Mouse (Mus musculus) embryonic facial prominence, embryonic 14.5 days (tissue): Measurements from ENCODE around the gene Pigu. TPM values are rescaled to one million over a fixed set of nuclear protein-coding genes. Genes with fewer than 3 reads are reported as not detected.

Source experiments
- ATAC-seq: fragments of 200-750 bp; cut with Nextera tagmentation; 2 replicates; pipeline ENCODE4 v1.8.0; 2017; ENCODE audit warnings: low read depth, moderate number of reproducible peaks, moderate TSS enrichment
- DNase-seq: peaks from one replicate; pipeline ENCODE4 v3.0.0-alpha.2; 2015; ENCODE audit warnings: low spot score
- H3K27ac ChIP-seq: fragments of 300-500 bp; sonication (generic); replicated peaks from 2 replicates; pipeline ENCODE4 v1.5.1; 2014; ENCODE audit warnings: low read depth, mild to moderate bottlenecking, low read length, moderate library complexity
- H3K27me3 ChIP-seq: fragments of 300-500 bp; sonication (generic); replicated peaks from 2 replicates; pipeline ENCODE4 v1.6.1; 2014; ENCODE audit warnings: low read length; ENCODE audit not compliant: control insufficient read depth, insufficient read depth
- H3K36me3 ChIP-seq: fragments of 300-500 bp; sonication (generic); 2 replicates; pipeline ENCODE4 v1.6.1; 2014; ENCODE audit warnings: low read length, mixed read lengths; ENCODE audit not compliant: control insufficient read depth, insufficient read depth
- H3K4me1 ChIP-seq: fragments of 300-500 bp; sonication (generic); 2 replicates; pipeline ENCODE4 v1.6.1; 2014; ENCODE audit warnings: antibody characterized with exemption, low read length; ENCODE audit not compliant: control insufficient read depth, insufficient read depth
- H3K4me2 ChIP-seq: fragments of 300-500 bp; sonication (generic); 2 replicates; pipeline ENCODE4 v1.6.1; 2014; ENCODE audit warnings: low read depth, mild to moderate bottlenecking, low read length, moderate library complexity, mixed read lengths
- H3K4me3 ChIP-seq: fragments of 300-500 bp; sonication (generic); 2 replicates; pipeline ENCODE4 v1.5.1; 2014; ENCODE audit warnings: low read depth, mild to moderate bottlenecking, low read length
- H3K9ac ChIP-seq: fragments of 300-500 bp; sonication (generic); 2 replicates; pipeline ENCODE4 v1.6.1; 2014; ENCODE audit warnings: low read depth, mild to moderate bottlenecking, low read length, moderate library complexity, mixed read lengths
- H3K9me3 ChIP-seq: fragments of 300-500 bp; sonication (generic); 2 replicates; pipeline ENCODE4 v1.6.1; 2016; ENCODE audit warnings: low read length; ENCODE audit not compliant: control insufficient read depth
- WGBS: fragments of 180-500 bp; shearing (Covaris S2); extraction: QIAGEN DNeasy Blood & Tissue Kit; methylation state at CpG from one replicate; pipeline ENCODE4 v1.1.7; 2014; 5-methylcytosine and 5-hydroxymethylcytosine counted together
- polyA plus RNA-seq: library from polyadenylated mRNA; unstranded; fragments of >200 nt; fragmentation: Nextera tagmentation; extraction: Ambion mirVana; gene quantifications from 2 replicates; pipeline ENCODE4 v1.2.1, GENCODE M21; 2014

Pigu gene
- polyA plus RNA-seq, 1 experiment from 2014 or later, result 43.7 TPM

DNA sequence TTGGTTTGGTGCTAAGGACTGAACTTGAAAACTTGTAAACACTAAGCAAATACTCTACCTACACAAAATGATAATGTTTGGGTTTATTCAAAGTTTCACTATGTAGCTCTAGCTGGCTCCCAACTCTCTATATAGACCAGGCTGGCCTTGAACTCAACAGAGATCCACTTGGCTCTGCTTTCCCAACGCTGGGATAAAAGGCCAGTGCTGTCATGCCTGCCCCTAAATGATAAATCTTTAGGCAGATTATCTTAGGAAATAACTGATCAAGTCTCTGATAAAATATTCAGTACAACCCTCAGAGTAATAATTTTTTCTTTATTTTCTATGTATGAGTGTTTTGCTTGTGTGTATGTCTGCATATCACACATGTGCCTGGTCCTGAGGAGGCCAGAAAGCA is 10.6 kb downstream of the Pigu start:
- Histone ChIP-seq H3K9me3 (no peaks in the 10 kb centered on the region), H3K4me3 (no peak overlapping the region), H3K9ac (no peak overlapping the region), H3K36me3 (peaks cover 22% of the 10 kb centered on the region), H3K27ac (no peak overlapping the region), H3K4me2 (no peak overlapping the region), H3K4me1 (no peaks in the 10 kb centered on the region), H3K27me3 (no peaks in the 10 kb centered on the region)
- 78% methylated on average over 1 of the region's 1 CpGs for WGBS
- ATAC-seq, result no peak
- DNase-seq, result no peak

DNA sequence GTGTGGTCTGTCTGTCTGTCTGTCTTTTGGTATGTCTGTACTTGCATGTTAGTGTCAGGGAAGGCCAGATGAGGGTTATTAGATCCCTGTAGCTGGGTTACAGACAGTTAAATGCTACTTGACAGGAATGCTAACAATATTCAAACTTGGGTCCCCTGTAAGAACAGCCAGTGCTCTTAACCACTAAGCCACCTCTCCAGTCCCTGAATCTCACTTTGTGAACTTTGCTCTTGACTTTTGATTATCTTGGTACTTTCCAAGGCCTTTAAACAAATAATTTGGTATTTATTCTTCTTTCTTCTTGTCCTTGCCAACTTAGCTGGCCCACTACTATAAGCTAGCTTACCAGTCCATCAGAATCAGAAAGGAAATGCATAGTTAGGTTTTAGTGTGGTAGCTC is 17.1 kb downstream of the Pigu start:
- no peak for ATAC-seq
- DNase-seq, result no peak

DNA sequence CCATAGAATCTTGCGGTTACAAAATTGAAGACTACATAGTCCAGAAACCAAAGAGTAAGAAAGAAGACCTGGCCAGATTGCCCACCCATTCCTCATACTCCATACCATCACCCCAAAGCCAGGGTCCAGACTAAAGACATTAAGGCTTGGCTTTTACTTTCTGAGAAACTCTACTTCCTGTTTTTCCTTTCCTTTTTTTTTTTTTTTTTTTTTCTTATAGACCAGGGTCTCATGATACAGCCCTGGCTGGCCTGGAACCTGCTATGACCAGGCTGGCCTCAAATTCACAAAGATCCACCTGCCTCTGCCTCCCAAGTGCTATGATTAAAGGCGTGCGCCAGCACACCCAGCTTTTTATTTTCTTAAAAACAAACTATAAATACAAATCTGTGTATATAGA is 21.0 kb downstream of the Pigu start:
- WGBS, result 95% methylated on average over 3 of the region's 3 CpGs
- Histone ChIP-seq H3K4me3 (no peak overlapping the region), H3K27ac (no peak overlapping the region), H3K9ac (no peak overlapping the region), H3K4me2 (no peak overlapping the region), H3K4me1 (no peaks in the 10 kb centered on the region), H3K27me3 (no peaks in the 10 kb centered on the region), H3K36me3 (peaks cover 33% of the 10 kb centered on the region), H3K9me3 (no peaks in the 10 kb centered on the region)
- DNase-seq (no peak), ATAC-seq (no peak)

More for the DNA sequence above, 17.1 kb downstream of the Pigu start:
- no peak overlapping the region for H3K4me2 ChIP-seq
- no peaks in the 10 kb centered on the region for H3K9me3 ChIP-seq
- H3K9ac ChIP-seq, result no peak overlapping the region
- H3K27me3 ChIP-seq, result no peaks in the 10 kb centered on the region
- no peak overlapping the region for H3K4me3 ChIP-seq
- no peaks in the 10 kb centered on the region for H3K4me1 ChIP-seq
- H3K27ac ChIP-seq, result no peak overlapping the region
- peaks cover 19% of the 10 kb centered on the region; the same call in 1 of the 2 replicates for H3K36me3 ChIP-seq

DNA sequence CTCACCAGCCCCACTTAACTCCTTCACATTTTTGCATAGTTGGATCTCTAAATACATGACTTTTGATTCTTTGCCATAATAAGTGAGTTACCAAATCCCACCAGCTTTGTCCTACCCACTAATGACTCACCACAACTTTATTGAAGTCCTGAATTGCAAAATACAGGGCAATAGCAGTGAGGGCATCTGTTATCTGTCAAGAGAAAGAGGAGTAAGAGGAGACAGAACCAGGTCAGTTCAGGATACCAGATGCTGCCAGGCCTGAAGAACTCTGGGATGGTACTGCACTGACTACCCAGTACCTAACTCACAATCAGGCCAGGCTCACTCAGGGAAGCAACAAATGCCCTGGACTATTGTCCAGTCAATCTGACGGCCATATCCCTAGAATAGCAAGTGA is 22.0 kb downstream of the Pigu start:
- peaks cover 42% of the 10 kb centered on the region for H3K36me3 ChIP-seq
- no peak overlapping the region for H3K27ac ChIP-seq
- WGBS, result 76% methylated on average over 1 of the region's 1 CpGs
- DNase-seq (no peak), ATAC-seq (no peak)
- H3K4me2 ChIP-seq, result no peak overlapping the region
- H3K9ac ChIP-seq, result no peak overlapping the region
- H3K27me3 ChIP-seq, result no peaks in the 10 kb centered on the region
- no peaks in the 10 kb centered on the region for H3K9me3 ChIP-seq
- no peaks in the 10 kb centered on the region for H3K4me1 ChIP-seq
- H3K4me3 ChIP-seq, result no peak overlapping the region

GRCm38 (mm10) chr2:155333421-155333820 is 23.8 kb downstream of the Pigu start:
- H3K9me3 ChIP-seq, result no peaks in the 10 kb centered on the region
- ATAC-seq (no peak), DNase-seq (no peak)
- no peak overlapping the region for H3K9ac ChIP-seq
- H3K36me3 ChIP-seq, result peaks cover 49% of the 10 kb centered on the region
- no peak overlapping the region for H3K4me3 ChIP-seq
- no peaks in the 10 kb centered on the region for H3K27me3 ChIP-seq
- WGBS, result 90% methylated on average over 1 of the region's 1 CpGs
- H3K4me2 ChIP-seq, result no peak overlapping the region
- no peaks in the 10 kb centered on the region for H3K4me1 ChIP-seq
- no peak overlapping the region for H3K27ac ChIP-seq

- no peaks in the 10 kb centered on the region for H3K27me3 ChIP-seq
- no peak overlapping the region for H3K9ac ChIP-seq
- 86% methylated on average over 4 of the region's 4 CpGs for WGBS
- ATAC-seq (no peak), DNase-seq (no peak)
- H3K27ac ChIP-seq, result no peak overlapping the region
- no peak overlapping the region for H3K4me2 ChIP-seq
- H3K9me3 ChIP-seq, result no peaks in the 10 kb centered on the region
- peaks cover 63% of the 10 kb centered on the region for H3K36me3 ChIP-seq
- no peak overlapping the region for H3K4me3 ChIP-seq
- H3K4me1 ChIP-seq, result no peaks in the 10 kb centered on the region
These were observed 25.9 kb downstream of the Pigu start for GRCm38 (mm10) chr2:155331351-155331750.

GRCm38 (mm10) chr2:155330811-155331210 is 26.4 kb downstream of the Pigu start:
- DNase-seq, result no peak
- Histone ChIP-seq H3K27ac (no peak overlapping the region), H3K4me1 (no peaks in the 10 kb centered on the region), H3K9ac (no peak overlapping the region), H3K27me3 (no peaks in the 10 kb centered on the region), H3K9me3 (no peaks in the 10 kb centered on the region), H3K4me2 (no peak overlapping the region), H3K36me3 (peaks cover 64% of the 10 kb centered on the region), H3K4me3 (no peak overlapping the region)
- WGBS, result 85% methylated on average over 4 of the region's 4 CpGs
- no peak for ATAC-seq

GRCm38 (mm10) chr2:155329707-155330106 is 27.5 kb downstream of the Pigu start:
- peaks cover 53% of the 10 kb centered on the region for H3K36me3 ChIP-seq

DNA sequence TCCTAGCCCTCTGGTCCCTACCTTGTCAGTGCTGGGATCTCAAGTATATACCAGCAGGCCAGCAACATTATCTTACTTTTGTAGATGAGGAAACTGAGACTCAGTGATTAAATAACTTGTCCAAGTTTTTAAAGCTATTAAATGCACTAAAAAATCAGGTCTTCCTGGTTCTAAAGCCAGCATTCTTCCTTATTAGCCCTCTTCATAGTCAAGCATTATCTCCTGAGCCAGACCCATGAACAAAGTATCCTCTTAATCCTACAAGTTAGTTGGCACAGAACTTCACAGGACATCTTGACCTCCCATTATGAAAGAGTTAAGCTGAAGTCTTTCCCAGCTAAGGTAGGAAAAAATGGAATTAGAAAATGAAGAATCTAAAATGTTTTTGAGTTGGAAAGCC is 28.3 kb downstream of the Pigu start:
- no peak for ATAC-seq

More at GRCm38 (mm10) chr2:155329707-155330106, 27.5 kb downstream of the Pigu start:
- no peak overlapping the region for H3K4me2 ChIP-seq
- H3K27ac ChIP-seq, result no peak overlapping the region
- no peak for ATAC-seq
- H3K4me1 ChIP-seq, result no peaks in the 10 kb centered on the region
- H3K9me3 ChIP-seq, result no peaks in the 10 kb centered on the region
- DNase-seq, result no peak
- H3K9ac ChIP-seq, result no peak overlapping the region
- 84% methylated on average over 2 of the region's 2 CpGs for WGBS
- H3K27me3 ChIP-seq, result no peaks in the 10 kb centered on the region
- no peak overlapping the region for H3K4me3 ChIP-seq

More for the DNA sequence above, 28.3 kb downstream of the Pigu start:
- no peak overlapping the region for H3K9ac ChIP-seq
- no peak overlapping the region for H3K4me3 ChIP-seq
- DNase-seq, result no peak
- H3K4me1 ChIP-seq, result no peaks in the 10 kb centered on the region
- no peaks in the 10 kb centered on the region for H3K9me3 ChIP-seq
- H3K4me2 ChIP-seq, result no peak overlapping the region
- H3K27me3 ChIP-seq, result no peaks in the 10 kb centered on the region
- peaks cover 45% of the 10 kb centered on the region for H3K36me3 ChIP-seq
- no peak overlapping the region for H3K27ac ChIP-seq
